Mouse (Mus musculus) T-helper 2 cell (primary cell): ENCODE data around the gene Atg16l2.

Experiments
- in situ Hi-C: fragments of 300-600 bp; cut with MboI, MseI; formaldehyde crosslinking; loops from one replicate; pipeline ENCODE4 v1.15.1; 2025; ENCODE audit warnings: high pct_unique_total_duplicates

The Atg16l2 gene

GRCm38 (mm10) chr7:101223501-101223900 lies 78.5 kb downstream of the Atg16l2 start:
- in situ Hi-C loops = no loop called here

- in situ Hi-C loops = no loop called here
These were observed 85.3 kb downstream of the Atg16l2 start for GRCm38 (mm10) chr7:101216724-101217123.

- in situ Hi-C loops = no loop called here
These were observed 88.4 kb downstream of the Atg16l2 start for GRCm38 (mm10) chr7:101213515-101214263.
